Mouse (Mus musculus) CH12F3 (cell line): ENCODE data around the gene Tomm20.
"Not testable (repeated sequence)": the region's sequence is repeated elsewhere in the genome, so short reads cannot be mapped to it uniquely, and the experiment has no call there.

ENCODE experiments used
- in situ Hi-C: fragments of 300-500 bp; cut with MboI; formaldehyde crosslinking; loops from 2 replicates; pipeline ENCODE4 v1.14.3; 2020; ENCODE audit warnings: low sequenced_read_pairs

The Tomm20 gene

GRCm38 (mm10) chr8:126945730-126946163 lies at the start of gene Tomm20:
TSS of gene Tomm20 (minus strand) at chr8:126945844.
- in situ Hi-C loops = no loop called here

DNA sequence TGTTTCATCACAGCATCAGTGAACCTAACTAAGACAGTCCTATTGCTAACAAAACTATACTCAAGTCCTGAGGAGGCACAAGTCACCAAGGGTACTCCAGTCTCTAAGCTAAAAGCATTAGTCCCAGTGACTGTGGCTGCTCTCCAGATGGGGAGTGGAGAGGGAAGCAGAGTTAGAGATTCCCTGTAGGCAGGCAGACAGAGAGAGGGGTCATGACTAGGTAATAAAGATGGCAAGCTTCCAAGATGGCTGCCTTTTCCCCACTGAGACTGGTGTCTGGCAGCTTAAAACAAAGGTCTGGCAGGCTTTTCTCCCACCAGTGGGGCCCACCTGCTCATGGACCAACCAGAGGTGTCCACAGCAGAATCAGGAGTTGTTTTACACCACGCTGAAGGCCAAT lies 48.9 kb upstream of the Tomm20 start:
- in situ Hi-C loops = loop anchor here (10.0 kb wide), 1 partner anchor 150 kb away; no protein-coding TSS in a partner anchor

DNA sequence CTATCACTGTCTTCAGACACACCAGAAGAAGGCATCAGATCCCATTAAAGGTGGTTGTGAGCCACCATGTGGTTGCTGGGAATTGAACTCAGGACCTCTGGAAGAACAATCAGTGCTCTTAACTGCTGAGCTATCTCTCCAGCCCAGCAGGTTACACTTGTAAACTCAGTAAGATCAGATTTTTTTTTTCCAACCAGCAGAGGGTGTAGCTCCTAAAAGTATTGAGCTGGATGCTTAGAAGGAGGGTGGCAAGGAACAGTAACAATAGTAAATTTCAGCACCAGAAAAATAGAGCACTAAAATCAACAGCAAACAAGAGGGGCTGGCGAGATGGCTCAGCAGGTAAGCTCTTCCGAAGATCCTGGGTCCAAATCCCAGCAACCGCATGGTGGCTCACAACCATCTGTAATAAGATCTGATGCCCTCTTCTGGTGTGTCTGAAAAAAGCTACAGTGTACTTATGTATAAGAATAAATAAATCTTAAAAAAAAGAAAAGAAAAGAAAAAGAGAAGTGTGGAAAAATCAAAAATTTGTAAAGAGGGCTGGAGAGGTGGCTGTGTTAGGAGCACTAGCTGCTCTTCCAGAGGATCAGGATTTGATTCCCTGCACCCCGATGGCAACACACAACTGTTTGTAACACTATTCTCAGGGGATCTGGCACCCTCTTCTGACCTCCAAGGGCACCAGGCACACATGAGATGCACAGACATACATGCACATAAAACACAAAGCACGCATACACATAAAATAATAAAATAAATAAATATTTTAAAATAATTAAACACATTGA lies 43.9 kb upstream of the Tomm20 start:
- in situ Hi-C loops = loop anchor here (10.0 kb wide), 1 partner anchor 155 kb away; no protein-coding TSS in a partner anchor

- in situ Hi-C loops = no loop called here
Observed at GRCm38 (mm10) chr8:126988346-126989006, 42.8 kb upstream of the Tomm20 start.

- in situ Hi-C loops = no loop called here
Observed at GRCm38 (mm10) chr8:126986495-126986894, 40.9 kb upstream of the Tomm20 start.

DNA sequence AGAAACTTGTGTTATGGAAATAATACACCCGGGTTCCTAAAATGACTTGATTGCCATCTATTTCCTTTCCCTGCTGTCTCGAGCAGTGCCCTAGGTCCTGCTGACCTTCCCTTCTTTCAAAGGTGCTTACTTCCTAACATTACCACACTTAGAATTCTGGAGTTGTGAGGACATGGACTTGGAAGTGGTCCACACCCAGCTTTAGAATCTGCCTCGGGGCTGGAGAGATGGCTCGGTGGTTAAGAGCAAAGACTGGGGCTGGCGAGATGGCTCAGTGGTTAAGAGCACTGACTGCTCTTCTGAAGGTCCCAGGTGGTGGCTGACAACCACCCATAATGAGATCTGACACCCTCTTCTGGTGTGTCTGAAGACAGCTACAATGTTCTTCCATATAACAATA lies 34.4 kb upstream of the Tomm20 start:
- in situ Hi-C loops = no loop called here

GRCm38 (mm10) chr8:126979091-126979920 lies 33.7 kb upstream of the Tomm20 start:
- in situ Hi-C loops = no loop called here

DNA sequence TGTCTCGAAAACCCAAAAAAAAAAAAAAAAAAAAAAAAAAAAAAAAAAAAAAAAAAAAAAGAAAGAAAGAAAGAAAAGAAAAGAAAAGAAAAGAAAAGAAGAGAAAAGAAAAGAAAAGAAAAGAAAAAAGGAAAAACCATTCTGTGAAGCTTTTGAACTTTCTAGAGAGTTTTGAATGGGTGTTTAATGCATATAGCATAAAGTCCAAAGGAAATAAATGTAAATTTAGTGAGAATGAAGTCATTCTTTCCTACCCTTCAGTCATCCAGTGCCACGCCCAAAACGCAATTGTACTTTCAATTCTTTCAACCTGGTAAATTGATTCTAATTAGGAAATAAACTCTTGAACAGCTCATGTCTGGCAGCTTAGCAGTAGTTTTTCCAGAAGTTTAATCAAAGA lies 32.9 kb upstream of the Tomm20 start:
- in situ Hi-C loops = not testable (repeated sequence)

DNA sequence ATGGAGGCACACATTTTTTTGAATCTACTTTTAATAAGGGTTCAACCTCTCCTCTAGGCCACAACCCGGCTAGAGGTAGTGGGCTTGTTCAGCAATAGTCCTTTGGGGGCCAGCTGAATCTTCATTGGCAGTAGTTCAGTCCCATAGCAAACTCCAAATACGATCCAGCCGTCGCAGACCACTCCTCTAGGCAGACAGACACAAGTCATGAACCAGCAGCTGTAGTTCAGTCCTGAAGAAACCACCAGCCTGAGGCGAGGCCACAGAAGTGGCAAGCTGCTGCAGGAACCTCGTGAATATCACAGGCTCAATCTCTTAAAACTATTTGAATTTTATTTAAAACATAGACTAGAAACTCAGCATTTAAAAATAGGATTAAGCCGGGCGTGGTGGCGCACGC lies 32.4 kb upstream of the Tomm20 start:
- in situ Hi-C loops = no loop called here

- in situ Hi-C loops = no loop called here
Observed at GRCm38 (mm10) chr8:126976608-126977348, 31.1 kb upstream of the Tomm20 start.

DNA sequence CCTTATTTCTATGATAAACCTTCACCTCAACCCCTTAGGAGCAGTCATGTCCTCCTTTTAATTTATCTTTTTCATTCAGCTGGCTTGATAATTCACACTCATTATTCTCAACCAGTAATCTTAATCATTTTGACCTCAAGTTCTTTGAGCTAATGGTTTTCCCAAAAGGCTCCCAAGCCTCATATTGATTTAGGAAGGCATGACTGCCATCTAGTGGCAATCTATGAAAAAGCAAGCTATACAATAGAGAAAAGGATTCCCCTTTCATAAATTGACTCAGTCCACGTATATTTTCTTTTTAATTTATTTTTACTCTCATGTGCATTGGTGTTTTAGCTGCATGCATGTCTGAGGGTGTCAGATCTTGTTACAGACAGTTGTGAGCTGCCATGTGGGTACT lies 30.1 kb upstream of the Tomm20 start:
- in situ Hi-C loops = no loop called here

- in situ Hi-C loops = no loop called here
Observed at GRCm38 (mm10) chr8:126974511-126974910, 28.9 kb upstream of the Tomm20 start.

DNA sequence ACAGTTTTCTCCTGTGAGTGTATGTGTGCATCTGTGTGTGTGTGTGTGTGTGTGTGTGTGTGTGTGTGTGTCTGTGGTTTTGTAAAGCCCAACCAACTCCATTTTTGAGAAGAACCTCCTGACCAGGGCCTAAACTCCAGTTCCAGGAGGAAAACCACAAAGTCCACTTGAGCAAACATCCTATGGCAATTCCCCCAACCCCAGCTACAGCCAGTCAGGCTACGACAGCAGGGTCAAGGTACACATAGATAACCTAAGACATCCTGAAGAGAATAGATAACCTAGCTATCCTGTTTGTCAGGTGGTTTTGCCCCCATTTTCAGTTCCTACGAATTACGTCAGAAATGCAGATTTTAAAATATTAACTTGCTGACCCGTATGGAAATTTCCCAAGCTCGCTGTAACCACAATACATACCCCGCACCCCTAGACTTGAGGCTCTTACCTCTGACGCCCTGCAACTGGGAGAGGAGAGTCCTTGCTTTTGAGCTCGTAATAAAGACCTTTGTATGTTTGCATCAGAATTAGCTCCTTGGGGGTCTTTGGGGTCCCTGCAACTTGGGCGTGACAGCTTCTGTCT lies 28.1 kb upstream of the Tomm20 start:
- in situ Hi-C loops = no loop called here

GRCm38 (mm10) chr8:126972649-126973048 lies 27.0 kb upstream of the Tomm20 start:
- in situ Hi-C loops = no loop called here

GRCm38 (mm10) chr8:126972102-126972501 lies 26.5 kb upstream of the Tomm20 start:
- in situ Hi-C loops = no loop called here

- in situ Hi-C loops = no loop called here
Observed at GRCm38 (mm10) chr8:126971314-126971664, 25.6 kb upstream of the Tomm20 start.

DNA sequence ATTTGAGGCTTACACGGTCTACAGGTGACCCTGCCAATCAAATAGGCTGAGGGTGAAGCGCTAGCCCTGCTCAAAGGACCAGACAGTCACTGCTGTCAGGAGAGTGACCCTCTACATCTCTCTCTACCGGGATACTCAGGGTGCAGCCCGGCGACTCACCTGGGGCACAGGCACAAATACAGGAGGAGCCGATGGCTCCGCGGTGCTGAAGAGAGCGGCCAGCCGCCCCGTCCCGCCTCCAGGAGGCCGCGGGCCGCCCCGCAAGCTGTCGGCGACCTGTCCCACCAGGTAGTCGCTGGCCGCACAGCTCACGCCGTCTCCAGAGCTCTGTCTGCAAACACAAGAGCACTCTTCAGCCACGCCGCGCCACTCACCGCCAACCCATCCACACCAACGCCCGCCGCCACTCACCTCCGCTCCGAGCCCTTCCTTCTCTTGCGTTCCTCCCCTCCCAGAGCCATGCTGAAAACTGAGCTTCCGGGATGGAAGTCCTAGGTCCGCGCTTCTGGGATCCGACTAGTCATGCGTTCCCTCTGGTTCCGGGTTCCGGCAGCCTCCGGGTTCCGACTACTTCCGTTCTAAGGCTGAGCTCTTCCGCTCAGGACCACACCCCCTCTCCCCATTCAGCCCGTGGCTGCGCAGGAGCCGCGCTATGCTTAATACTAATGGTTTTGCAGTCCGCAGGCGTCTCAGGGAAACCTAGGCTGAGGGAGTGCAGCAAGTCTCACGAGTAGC lies 25.1 kb upstream of the Tomm20 start, which contains the start of gene Rbm34:
Gene Rbm34 (minus strand): TSS at position 493 of the 735 bp plus-strand sequence.
- in situ Hi-C loops = no loop called here

- in situ Hi-C loops = no loop called here
Observed at GRCm38 (mm10) chr8:126969546-126969945, 23.9 kb upstream of the Tomm20 start.

- in situ Hi-C loops = no loop called here
Observed at GRCm38 (mm10) chr8:126968107-126968506, 22.5 kb upstream of the Tomm20 start.

DNA sequence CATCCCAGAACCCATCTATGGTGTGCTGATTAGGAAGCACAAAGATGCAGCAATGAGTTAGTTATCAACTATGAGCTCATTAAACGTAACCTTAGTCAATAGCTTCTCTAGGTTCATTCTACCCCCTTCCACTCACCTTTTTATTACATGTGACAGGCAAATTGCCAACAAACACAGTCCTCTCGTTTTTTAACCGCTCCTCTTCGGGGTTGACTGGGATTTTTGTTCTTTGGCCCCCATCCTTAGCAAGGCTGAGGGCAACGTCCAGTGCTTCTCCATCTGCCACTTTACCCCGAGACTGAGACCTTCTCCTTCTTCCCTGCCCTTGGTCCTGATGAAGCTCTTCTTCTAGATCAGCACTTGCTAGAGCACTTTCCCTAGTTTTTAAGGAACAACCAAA lies 19.6 kb upstream of the Tomm20 start:
- in situ Hi-C loops = no loop called here
